Mouse (Mus musculus) lung, embryonic 14.5 days (tissue): Measurements from ENCODE around the gene Thsd4. TPM values are rescaled to one million over a fixed set of nuclear protein-coding genes. Genes with fewer than 3 reads are reported as not detected.

ENCODE experiments used
- ATAC-seq: fragments of 200-750 bp; cut with Nextera tagmentation; 2 replicates; pipeline ENCODE4 v1.8.0; 2017; ENCODE audit warnings: mild to moderate bottlenecking, moderate TSS enrichment, moderate library complexity; ENCODE audit not compliant: insufficient read depth
- DNase-seq: peaks from one replicate; pipeline ENCODE4 v3.0.0-alpha.2; 2015
- H3K27ac ChIP-seq: fragments of 300-500 bp; sonication (generic); 2 replicates; pipeline ENCODE4 v1.5.1; 2014; ENCODE audit warnings: low read depth, mild to moderate bottlenecking, moderate library complexity
- H3K27me3 ChIP-seq: fragments of 300-500 bp; sonication (generic); 2 replicates; pipeline ENCODE4 v1.6.1; 2014; ENCODE audit warnings: low read length, control low read depth; ENCODE audit not compliant: insufficient read depth
- H3K36me3 ChIP-seq: fragments of 300-500 bp; sonication (generic); 2 replicates; pipeline ENCODE4 v1.6.1; 2014; ENCODE audit warnings: control low read depth; ENCODE audit not compliant: insufficient read depth
- H3K4me1 ChIP-seq: fragments of 300-500 bp; sonication (generic); 2 replicates; pipeline ENCODE4 v1.6.1; 2014; ENCODE audit warnings: antibody characterized with exemption, control low read depth; ENCODE audit not compliant: insufficient read depth
- H3K4me2 ChIP-seq: fragments of 300-500 bp; sonication (generic); 2 replicates; pipeline ENCODE4 v1.6.1; 2014; ENCODE audit warnings: mild to moderate bottlenecking
- H3K4me3 ChIP-seq: fragments of 300-500 bp; sonication (generic); 2 replicates; pipeline ENCODE4 v1.5.1; 2014; ENCODE audit warnings: low read depth, low read length
- H3K9ac ChIP-seq: fragments of 300-500 bp; sonication (generic); 2 replicates; pipeline ENCODE4 v1.6.1; 2014
- H3K9me3 ChIP-seq: fragments of 300-500 bp; sonication (generic); 2 replicates; pipeline ENCODE4 v1.6.1; 2016; ENCODE audit warnings: low read depth, low read length, control low read depth
- CTCF ChIP-seq: IDR thresholded peaks from 2 replicates; pipeline ENCODE4 v1.5.1; 2016; ENCODE audit warnings: antibody characterized with exemption, low read depth
- WGBS: fragments of 180-500 bp; shearing (Covaris S2); extraction: QIAGEN DNeasy Blood & Tissue Kit; methylation state at CpG from one replicate; pipeline ENCODE4 v1.1.7; 2014; 5-methylcytosine and 5-hydroxymethylcytosine counted together
- polyA plus RNA-seq: library from polyadenylated mRNA; unstranded; fragments of >200 nt; fragmentation: Nextera tagmentation; extraction: Ambion mirVana; gene quantifications from 2 replicates; pipeline ENCODE4 v1.2.1, GENCODE M21; 2014

Thsd4 gene
- polyA plus RNA-seq, 1 experiment from 2014 or later = 18.5 TPM

GRCm38 (mm10) chr9:60518216-60518615, 3.6 kb downstream of the Thsd4 start:
- peak overlapping the region; percentile 16; the same call in 1 of the 2 replicates for H3K4me2 ChIP-seq
- no peak for TF ChIP-seq CTCF
- H3K27me3 ChIP-seq = no peaks in the 10 kb centered on the region
- H3K9ac ChIP-seq = no peak overlapping the region
- H3K4me1 ChIP-seq = peaks cover 22% of the 10 kb centered on the region; the same call in 1 of the 2 replicates
- 21% methylated on average over 3 of the region's 3 CpGs for WGBS
- no peak for ATAC-seq
- H3K27ac ChIP-seq = no peak overlapping the region
- H3K36me3 ChIP-seq = no peaks in the 10 kb centered on the region
- no peak for DNase-seq
- no peak overlapping the region for H3K4me3 ChIP-seq
- H3K9me3 ChIP-seq = no peaks in the 10 kb centered on the region

GRCm38 (mm10) chr9:60517148-60517547, 4.7 kb downstream of the Thsd4 start:
- Histone ChIP-seq H3K27me3 (no peaks in the 10 kb centered on the region), H3K9me3 (no peaks in the 10 kb centered on the region), H3K9ac (no peak overlapping the region), H3K4me1 (peaks cover 21% of the 10 kb centered on the region; the same call in 1 of the 2 replicates), H3K4me3 (no peak overlapping the region), H3K36me3 (no peaks in the 10 kb centered on the region), H3K27ac (no peak overlapping the region), H3K4me2 (no peak overlapping the region)
- DNase-seq = no peak
- 33% methylated on average over 4 of the region's 4 CpGs for WGBS
- ATAC-seq = no peak
- no peak for TF ChIP-seq CTCF

GRCm38 (mm10) chr9:60516379-60516778, 5.5 kb downstream of the Thsd4 start:
- Histone ChIP-seq H3K4me3 (no peak overlapping the region), H3K4me1 (peaks cover 19% of the 10 kb centered on the region; the same call in 1 of the 2 replicates), H3K9me3 (no peaks in the 10 kb centered on the region), H3K27me3 (no peaks in the 10 kb centered on the region), H3K9ac (no peak overlapping the region), H3K36me3 (no peaks in the 10 kb centered on the region), H3K27ac (no peak overlapping the region), H3K4me2 (no peak overlapping the region)
- WGBS = 85% methylated on average over 4 of the region's 4 CpGs
- DNase-seq (no peak), ATAC-seq (no peak)
- no peak for TF ChIP-seq CTCF

GRCm38 (mm10) chr9:60513329-60513788, 8.5 kb downstream of the Thsd4 start:
- no peak for ATAC-seq
- Histone ChIP-seq H3K9me3 (no peaks in the 10 kb centered on the region), H3K4me2 (no peak overlapping the region), H3K4me1 (peaks cover 25% of the 10 kb centered on the region), H3K9ac (no peak overlapping the region), H3K36me3 (no peaks in the 10 kb centered on the region), H3K4me3 (no peak overlapping the region), H3K27ac (no peak overlapping the region), H3K27me3 (no peaks in the 10 kb centered on the region)
- no peak for TF ChIP-seq CTCF
- 20% methylated on average over 11 of the region's 11 CpGs for WGBS
- DNase-seq = no peak

- no peak overlapping the region for H3K4me3 ChIP-seq
- WGBS = 40% methylated on average over 6 of the region's 6 CpGs
- H3K9me3 ChIP-seq = no peaks in the 10 kb centered on the region
- ATAC-seq (peak; percentile 63), DNase-seq (peak; percentile 45)
- peak overlapping the region; percentile 71; the same call in 1 of the 2 replicates for H3K27ac ChIP-seq
- TF ChIP-seq CTCF = no peak
- no peaks in the 10 kb centered on the region for H3K27me3 ChIP-seq
- no peak overlapping the region for H3K4me2 ChIP-seq
- H3K36me3 ChIP-seq = no peaks in the 10 kb centered on the region
- peaks cover 14% of the 10 kb centered on the region; the same call in 1 of the 2 replicates for H3K4me1 ChIP-seq
- H3K9ac ChIP-seq = peak overlapping the region; percentile 16; the same call in 1 of the 2 replicates
These were observed 11.0 kb downstream of the Thsd4 start for GRCm38 (mm10) chr9:60510876-60511275.

GRCm38 (mm10) chr9:60506136-60506535, 15.7 kb downstream of the Thsd4 start:
- Histone ChIP-seq H3K9me3 (no peaks in the 10 kb centered on the region), H3K36me3 (no peaks in the 10 kb centered on the region), H3K27ac (no peak overlapping the region), H3K4me2 (no peak overlapping the region), H3K27me3 (no peaks in the 10 kb centered on the region), H3K4me3 (no peak overlapping the region), H3K9ac (no peak overlapping the region), H3K4me1 (peaks cover 16% of the 10 kb centered on the region)
- peak; percentile 64 for DNase-seq
- no peak for TF ChIP-seq CTCF
- no peak for ATAC-seq
- WGBS = 48% methylated on average over 5 of the region's 5 CpGs

GRCm38 (mm10) chr9:60504378-60505285, 17.2 kb downstream of the Thsd4 start:
- Histone ChIP-seq H3K9ac (no peak overlapping the region), H3K9me3 (no peaks in the 10 kb centered on the region), H3K27me3 (no peaks in the 10 kb centered on the region), H3K27ac (no peak overlapping the region), H3K4me2 (no peak overlapping the region), H3K36me3 (no peaks in the 10 kb centered on the region), H3K4me1 (peaks cover 9% of the 10 kb centered on the region; the same call in 1 of the 2 replicates), H3K4me3 (no peak overlapping the region)
- 47% methylated on average over 14 of the region's 14 CpGs for WGBS
- TF ChIP-seq CTCF = no peak
- ATAC-seq (no peak), DNase-seq (no peak)
